Mouse (Mus musculus): ENCODE data around the gene Prss57. TPM values are rescaled to one million over a fixed set of nuclear protein-coding genes. Genes with fewer than 3 reads are reported as not detected.

Gene Prss57
- total and polyA plus RNA-seq, 3 experiments: 0.50 to 0.70 TPM; not detected in 1

DNA sequence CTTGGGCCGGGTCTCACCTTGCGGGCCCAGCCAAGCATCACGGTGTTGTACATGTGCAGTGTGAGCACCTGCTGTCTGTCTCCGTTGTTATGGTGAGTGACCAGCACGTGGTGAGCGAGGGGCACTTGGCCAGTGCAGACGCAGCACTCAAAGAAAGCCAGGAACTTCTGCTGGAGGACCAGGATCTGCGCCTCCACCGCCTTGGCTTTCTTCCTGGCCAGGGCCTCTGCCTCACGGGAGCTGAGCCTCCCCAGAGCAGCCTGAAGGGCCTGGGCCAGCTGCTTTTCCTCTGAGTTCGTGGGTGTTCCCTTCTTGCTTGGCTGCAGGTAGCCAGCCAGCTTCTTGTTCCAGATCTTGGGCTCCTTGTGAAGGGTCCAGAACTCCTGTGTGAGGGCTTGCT is 47.6 kb downstream of the Prss57 start:
- H3K9ac ChIP-seq (ENCODE audit: control insufficient read depth, low read depth, low read length, poor library complexity, severe bottlenecking): no peak overlapping the region

DNA sequence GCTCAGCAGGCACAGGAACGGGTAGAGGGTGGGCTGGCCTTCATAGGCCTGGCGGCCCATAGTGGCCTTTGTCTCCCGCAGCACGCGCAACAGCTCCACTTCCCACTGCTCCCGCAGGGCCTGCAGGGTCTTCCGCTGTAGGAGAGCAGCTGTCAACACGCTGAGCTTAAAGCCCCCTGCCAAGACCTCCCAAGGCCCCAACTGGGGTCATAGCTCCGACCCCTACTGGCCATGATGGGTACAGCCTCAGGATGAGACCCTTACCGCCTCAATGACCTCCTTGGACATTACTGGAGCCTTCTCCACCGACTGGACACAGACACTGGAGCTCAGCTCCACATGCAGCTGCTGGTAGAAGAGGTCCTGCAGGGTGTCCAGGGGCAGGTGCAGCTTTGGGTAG is 49.9 kb downstream of the Prss57 start:
- H3K36me3 ChIP-seq (ENCODE audit: control insufficient read depth in 1 of 2, insufficient read depth in 2 of 2, low read length in 2 of 2): peaks cover 0 to 3% of the 10 kb centered on the region in 2 experiments; a peak in 2 of 4 replicates
- no peak overlapping the region for H3K4me3 ChIP-seq (ENCODE audit: control insufficient read depth in 1 of 2, insufficient read depth in 1 of 2, low read depth in 2 of 2, low read length in 2 of 2)
- no peak overlapping the region for H3K27ac ChIP-seq (ENCODE audit: control insufficient read depth, low read depth, low read length)
- DNase-seq (ENCODE audit: low read depth, low spot score): no peak
- TF ChIP-seq RCOR1 (IDR thresholded peaks at IDR 0.05; ENCODE audit: low read depth, low read length): no peak
- TF ChIP-seq USF1 (IDR thresholded peaks at IDR 0.05; ENCODE audit: low read depth, low read length): no peak
- TF ChIP-seq ZMIZ1 (IDR thresholded peaks at IDR 0.05; ENCODE audit: low read depth, low read length): no peak
- peak; percentile 24 to 43 (median 30); a peak in 4 of 6 replicates for TF ChIP-seq CTCF (IDR thresholded peaks at IDR 0.05 in 2 of 3, conservative IDR thresholded peaks at IDR 0.05 in 1 of 3; ENCODE audit: control insufficient read depth in 1 of 3, insufficient read depth in 1 of 3, low read depth in 2 of 3, low read length in 3 of 3, poor library complexity in 1 of 3, severe bottlenecking in 1 of 3)
- no peaks in the 10 kb centered on the region for H3K9me3 ChIP-seq (replicated peaks; ENCODE audit: insufficient read depth, low read length)
- H3K79me2 ChIP-seq (ENCODE audit: control insufficient read depth, insufficient read depth, low read length, poor library complexity): peaks cover 6% of the 10 kb centered on the region
- no peaks in the 10 kb centered on the region for H3K27me3 ChIP-seq (ENCODE audit: control insufficient read depth in 1 of 2, insufficient read depth in 2 of 2, low read length in 2 of 2)
- peaks cover 0 to 6% of the 10 kb centered on the region in 2 experiments; a peak in 1 of 4 replicates for H3K4me1 ChIP-seq (ENCODE audit: control insufficient read depth in 1 of 2, insufficient read depth in 2 of 2, low read length in 2 of 2)
- H3K9ac ChIP-seq (ENCODE audit: control insufficient read depth, low read depth, low read length, poor library complexity, severe bottlenecking): no peak overlapping the region

More for the DNA sequence above, 47.6 kb downstream of the Prss57 start:
- no peak for DNase-seq (ENCODE audit: low read depth, low spot score)
- Histone ChIP-seq H3K27ac (ENCODE audit: control insufficient read depth, low read depth, low read length) (no peak overlapping the region), H3K4me3 (ENCODE audit: control insufficient read depth in 1 of 2, insufficient read depth in 1 of 2, low read depth in 2 of 2, low read length in 2 of 2) (no peak overlapping the region), H3K79me2 (ENCODE audit: control insufficient read depth, insufficient read depth, low read length, poor library complexity) (peaks cover 9% of the 10 kb centered on the region), H3K4me1 (ENCODE audit: control insufficient read depth in 1 of 2, insufficient read depth in 2 of 2, low read length in 2 of 2) (peaks cover 0 to 10% of the 10 kb centered on the region in 2 experiments; a peak in 2 of 4 replicates), H3K36me3 (ENCODE audit: control insufficient read depth in 1 of 2, insufficient read depth in 2 of 2, low read length in 2 of 2) (peaks cover 0 to 6% of the 10 kb centered on the region in 2 experiments; a peak in 3 of 4 replicates), H3K9me3 (replicated peaks; ENCODE audit: insufficient read depth, low read length) (no peaks in the 10 kb centered on the region), H3K27me3 (ENCODE audit: control insufficient read depth in 1 of 2, insufficient read depth in 2 of 2, low read length in 2 of 2) (no peaks in the 10 kb centered on the region)
- no peak for TF ChIP-seq MYB (IDR thresholded peaks at IDR 0.05; ENCODE audit: low read depth, low read length)
- TF ChIP-seq JUND (IDR thresholded peaks at IDR 0.05; ENCODE audit: low read depth, low read length): no peak
- no peak for TF ChIP-seq MAZ (IDR thresholded peaks at IDR 0.05; ENCODE audit: low read depth, low read length)
- no peak for TF ChIP-seq POLR2AphosphoS5 (IDR thresholded peaks at IDR 0.05; ENCODE audit: borderline replicate concordance, low read depth, low read length)
- TF ChIP-seq MAFK (IDR thresholded peaks at IDR 0.05; ENCODE audit: borderline replicate concordance, low read depth, low read length): no peak
- no peak for TF ChIP-seq ZKSCAN1 (IDR thresholded peaks at IDR 0.05; ENCODE audit: low read depth, low read length)
- no peak for TF ChIP-seq ELF1 (IDR thresholded peaks at IDR 0.05; ENCODE audit: low read depth, low read length)
- TF ChIP-seq MYC (IDR thresholded peaks at IDR 0.05; ENCODE audit: low read depth, low read length): no peak
- no peak for TF ChIP-seq EP300 (IDR thresholded peaks at IDR 0.05; ENCODE audit: low read depth in 1 of 2, low read length in 2 of 2)
- no peak for TF ChIP-seq CTCF (IDR thresholded peaks at IDR 0.05 in 2 of 3, conservative IDR thresholded peaks at IDR 0.05 in 1 of 3; ENCODE audit: control insufficient read depth in 1 of 3, insufficient read depth in 1 of 3, low read depth in 2 of 3, low read length in 3 of 3, poor library complexity in 1 of 3, severe bottlenecking in 1 of 3)
- no peak for TF ChIP-seq GATA1 (IDR thresholded peaks at IDR 0.05; ENCODE audit: low read depth, low read length)
- no peak for TF ChIP-seq USF1 (IDR thresholded peaks at IDR 0.05; ENCODE audit: low read depth, low read length)
- TF ChIP-seq MXI1 (IDR thresholded peaks at IDR 0.05; ENCODE audit: low read depth, low read length): no peak
- TF ChIP-seq TBP (IDR thresholded peaks at IDR 0.05; ENCODE audit: low read depth, low read length): no peak
- no peak for TF ChIP-seq POLR2AphosphoS2 (IDR thresholded peaks at IDR 0.05; ENCODE audit: low read length)
- no peak for TF ChIP-seq KAT2A (conservative IDR thresholded peaks at IDR 0.05; ENCODE audit: low read depth, low read length)
- TF ChIP-seq SIN3A (IDR thresholded peaks at IDR 0.05; ENCODE audit: low read length): no peak
- TF ChIP-seq CHD1 (IDR thresholded peaks at IDR 0.05; ENCODE audit: low read depth, low read length): no peak
- no peak for TF ChIP-seq BHLHE40 (IDR thresholded peaks at IDR 0.05; ENCODE audit: borderline replicate concordance, low read depth, low read length)

All from MEL (cell line).